Mouse (Mus musculus) heart, embryonic 13.5 days (tissue): ENCODE results near the gene Vmn1r15. TPM values are rescaled to one million over a fixed set of nuclear protein-coding genes. Genes with fewer than 3 reads are reported as not detected.

Source experiments
- ATAC-seq: fragments of 200-750 bp; cut with Nextera tagmentation; 2 replicates; pipeline ENCODE4 v1.8.0; 2017; ENCODE audit warnings: moderate TSS enrichment; ENCODE audit not compliant: insufficient number of reproducible peaks, low FRiP score, low TSS enrichment; ENCODE audit errors: extremely low read depth
- H3K27ac ChIP-seq: fragments of 300-500 bp; sonication (generic); replicated peaks from 2 replicates; pipeline ENCODE4 v1.5.1; 2015; ENCODE audit warnings: moderate library complexity, mild to moderate bottlenecking, inconsistent platforms
- H3K27me3 ChIP-seq: fragments of 300-500 bp; sonication (generic); replicated peaks from 2 replicates; pipeline ENCODE4 v1.6.1; 2015; ENCODE audit warnings: mild to moderate bottlenecking, inconsistent platforms
- H3K36me3 ChIP-seq: fragments of 300-500 bp; sonication (generic); 2 replicates; pipeline ENCODE4 v1.6.1; 2015; ENCODE audit warnings: mild to moderate bottlenecking, inconsistent platforms
- H3K4me1 ChIP-seq: fragments of 300-500 bp; sonication (generic); 2 replicates; pipeline ENCODE4 v1.6.1; 2015; ENCODE audit warnings: inconsistent platforms
- H3K4me2 ChIP-seq: fragments of 300-500 bp; sonication (generic); 2 replicates; pipeline ENCODE4 v1.6.1; 2015; ENCODE audit warnings: inconsistent platforms, mild to moderate bottlenecking, moderate library complexity
- H3K4me3 ChIP-seq: fragments of 300-500 bp; sonication (generic); 2 replicates; pipeline ENCODE4 v1.5.1; 2015; ENCODE audit warnings: moderate library complexity, mild to moderate bottlenecking, inconsistent platforms
- H3K9ac ChIP-seq: fragments of 300-500 bp; sonication (generic); 2 replicates; pipeline ENCODE4 v1.6.1; 2015; ENCODE audit warnings: inconsistent platforms, mild to moderate bottlenecking, moderate library complexity
- H3K9me3 ChIP-seq: fragments of 300-500 bp; sonication (generic); 2 replicates; pipeline ENCODE4 v1.6.1; 2016; ENCODE audit warnings: inconsistent platforms
- WGBS: fragments of 180-500 bp; shearing (Covaris S2); methylation state at CpG from one replicate; pipeline ENCODE4 v1.1.7; 2015; ENCODE audit warnings: mixed read lengths; 5-methylcytosine and 5-hydroxymethylcytosine counted together
- polyA plus RNA-seq: library from polyadenylated mRNA; unstranded; fragments of >200 nt; fragmentation: Nextera tagmentation; extraction: Ambion mirVana; gene quantifications from 2 replicates; pipeline ENCODE4 v1.2.1, GENCODE M21; 2015

Vmn1r15 gene
- polyA plus RNA-seq = 0.07 TPM in 1 of 2 replicates, not detected in the other

DNA sequence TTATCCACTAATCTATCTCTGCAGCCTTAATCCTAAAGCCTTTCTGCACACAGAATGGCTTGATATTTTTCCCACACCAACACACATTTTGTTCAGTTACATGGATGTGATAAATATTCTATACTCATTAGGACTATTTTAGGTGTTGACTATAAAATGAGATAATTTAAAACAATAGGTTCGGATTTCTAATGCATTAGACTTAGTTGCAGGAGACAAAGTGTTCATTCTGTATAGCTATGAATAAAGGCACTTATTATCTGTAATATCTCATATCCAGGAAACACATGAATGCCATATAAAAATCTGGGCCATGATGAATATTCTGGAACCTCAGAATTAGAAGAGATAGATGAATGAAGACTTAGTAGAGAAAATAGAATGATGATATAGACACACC lies at the start of gene Vmn1r15:
Gene Vmn1r15, plus strand, starts transcription at position 301 of the 400 bp plus-strand sequence.
- no peak within 1 kb of the TSS for H3K4me2 ChIP-seq
- no peak within 1 kb of the TSS for H3K4me3 ChIP-seq
- H3K4me1 ChIP-seq = no peaks in the 10 kb centered on the region
- no peaks in the 10 kb centered on the region for H3K27me3 ChIP-seq
- no peaks in the 10 kb centered on the region for H3K9me3 ChIP-seq
- no peak within 1 kb of the TSS for H3K9ac ChIP-seq
- 61% methylated on average over 1 of the region's 1 CpGs for WGBS
- H3K27ac ChIP-seq = no peak within 1 kb of the TSS
- no peak for ATAC-seq
- no peaks in the 10 kb centered on the region for H3K36me3 ChIP-seq

DNA sequence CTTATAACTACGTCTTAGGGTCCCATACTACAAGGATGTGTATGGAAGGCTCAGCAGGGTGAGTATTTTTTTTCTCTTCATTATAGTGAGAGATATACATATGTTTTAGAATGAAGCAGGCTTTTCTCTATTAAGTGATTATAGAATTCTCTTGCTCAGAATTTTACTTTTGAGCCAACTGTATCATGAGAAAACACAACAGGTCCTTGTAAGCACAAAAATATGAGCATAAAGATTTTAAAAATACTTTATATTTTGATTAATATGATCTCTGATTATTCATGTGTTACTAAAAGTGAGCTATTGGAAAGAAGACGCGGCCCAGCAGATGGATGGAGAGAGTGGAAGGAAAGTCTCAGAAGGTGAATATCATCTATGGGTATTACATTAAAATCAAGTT lies 26.4 kb upstream of the Vmn1r15 start, which contains the start of gene Vmn1r14:
Gene Vmn1r14, plus strand, starts transcription at position 301 of the 400 bp plus-strand sequence.
- no peak within 1 kb of the TSS for H3K27ac ChIP-seq
- H3K9me3 ChIP-seq = no peaks in the 10 kb centered on the region
- no peaks in the 10 kb centered on the region for H3K36me3 ChIP-seq
- no peak within 1 kb of the TSS for H3K4me2 ChIP-seq
- H3K9ac ChIP-seq = no peak within 1 kb of the TSS
- H3K27me3 ChIP-seq = no peaks in the 10 kb centered on the region
- no peaks in the 10 kb centered on the region for H3K4me1 ChIP-seq
- ATAC-seq = no peak
- no peak within 1 kb of the TSS for H3K4me3 ChIP-seq
- 87% methylated on average over 3 of the region's 3 CpGs for WGBS

DNA sequence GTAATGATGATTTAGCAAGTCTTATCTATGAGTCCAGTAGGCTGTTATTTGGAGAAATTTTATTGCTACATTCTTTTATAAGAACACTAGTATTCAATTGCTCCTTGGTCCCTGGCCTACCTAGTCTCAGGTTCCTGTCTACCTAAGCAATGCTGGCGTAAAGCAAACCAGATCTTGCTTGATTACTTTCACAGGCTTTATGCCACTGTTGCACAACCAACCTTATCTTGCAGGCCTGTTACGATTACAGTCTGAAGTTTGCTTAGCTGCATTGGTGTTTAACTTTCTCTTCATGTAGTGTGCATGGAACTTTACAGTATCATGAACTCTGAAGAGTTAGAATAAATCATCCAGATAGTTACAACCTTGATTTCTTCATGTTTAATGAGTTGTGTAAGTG lies 3.2 kb downstream of the Vmn1r15 start:
- WGBS = 70% methylated on average over 2 of the region's 2 CpGs
- Histone ChIP-seq H3K9ac (no peak overlapping the region), H3K9me3 (no peaks in the 10 kb centered on the region), H3K36me3 (no peaks in the 10 kb centered on the region), H3K4me1 (no peaks in the 10 kb centered on the region), H3K4me3 (no peak overlapping the region), H3K4me2 (no peak overlapping the region), H3K27ac (no peak overlapping the region), H3K27me3 (no peaks in the 10 kb centered on the region)
- no peak for ATAC-seq

DNA sequence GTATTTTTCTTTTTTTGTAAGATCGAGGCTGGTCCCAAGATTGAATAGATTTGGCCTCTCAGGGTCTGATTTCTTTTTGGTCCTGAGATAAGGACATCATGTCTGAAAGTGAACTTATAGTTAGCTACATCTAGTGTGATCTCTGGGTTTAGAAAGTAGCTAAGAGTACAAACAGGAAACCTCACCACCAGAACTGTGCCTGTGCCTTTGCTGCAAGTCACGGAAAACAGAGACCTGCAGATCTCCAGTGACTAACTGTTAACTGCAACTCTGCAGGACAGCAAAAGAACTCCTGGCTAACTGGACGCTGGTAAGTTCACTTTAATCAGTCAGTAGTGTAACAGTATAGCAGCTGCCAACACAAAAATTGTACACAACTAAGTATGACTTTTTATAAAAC lies 14.1 kb downstream of the Vmn1r15 start:
- Histone ChIP-seq H3K9ac (no peak overlapping the region), H3K4me1 (no peaks in the 10 kb centered on the region), H3K36me3 (no peaks in the 10 kb centered on the region), H3K27me3 (no peaks in the 10 kb centered on the region), H3K4me2 (no peak overlapping the region), H3K4me3 (no peak overlapping the region), H3K27ac (no peak overlapping the region), H3K9me3 (no peaks in the 10 kb centered on the region)
- ATAC-seq = no peak
- 52% methylated on average over 3 of the region's 3 CpGs for WGBS

DNA sequence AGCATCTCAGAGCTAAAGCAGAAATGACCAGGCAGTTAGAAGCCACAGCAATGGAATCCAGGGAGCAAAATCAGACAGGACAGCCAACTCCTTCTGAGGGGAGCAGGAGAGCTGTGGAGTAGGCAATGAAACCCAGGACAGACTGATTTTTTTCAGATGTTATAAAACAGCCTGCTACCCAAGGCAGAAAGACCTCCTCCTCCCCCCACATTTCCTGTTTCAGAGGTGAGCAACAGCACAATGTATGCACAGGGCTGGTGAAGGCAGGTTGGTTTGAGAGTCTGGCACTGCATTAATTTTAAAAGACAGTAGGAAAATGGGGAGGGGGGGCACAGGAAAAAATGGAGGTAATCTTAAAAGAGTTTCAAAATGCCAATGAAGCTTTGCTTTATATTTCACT lies 14.8 kb downstream of the Vmn1r15 start:
- Histone ChIP-seq H3K36me3 (no peaks in the 10 kb centered on the region), H3K9me3 (no peaks in the 10 kb centered on the region), H3K4me3 (no peak overlapping the region), H3K4me2 (no peak overlapping the region), H3K4me1 (no peaks in the 10 kb centered on the region), H3K27me3 (no peaks in the 10 kb centered on the region), H3K27ac (no peak overlapping the region), H3K9ac (no peak overlapping the region)
- no peak for ATAC-seq

DNA sequence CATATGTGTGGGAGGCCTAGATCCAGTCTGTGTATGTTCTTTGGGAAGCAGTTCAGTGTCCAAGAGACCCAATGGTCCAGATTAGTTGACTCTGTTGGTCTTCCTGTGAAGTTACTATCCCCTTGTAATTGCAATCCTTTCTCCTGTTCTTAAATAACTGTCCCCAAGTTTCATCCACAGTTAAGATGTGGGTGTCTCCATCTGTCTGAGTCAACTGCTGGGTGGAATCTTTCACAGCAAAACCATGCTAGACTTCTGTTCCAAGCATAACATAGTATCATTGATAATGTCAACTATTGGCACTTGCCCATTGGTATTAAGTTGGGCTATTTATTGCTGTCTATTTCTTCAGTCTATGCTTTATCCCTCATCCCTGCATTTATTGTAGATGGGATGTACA lies 21.2 kb downstream of the Vmn1r15 start:
- ATAC-seq = no peak
- H3K27me3 ChIP-seq = no peaks in the 10 kb centered on the region
- no peak overlapping the region for H3K4me2 ChIP-seq
- H3K9me3 ChIP-seq = no peaks in the 10 kb centered on the region
- H3K36me3 ChIP-seq = no peaks in the 10 kb centered on the region
- H3K4me3 ChIP-seq = no peak overlapping the region
- H3K9ac ChIP-seq = no peak overlapping the region
- no peaks in the 10 kb centered on the region for H3K4me1 ChIP-seq
- H3K27ac ChIP-seq = no peak overlapping the region

Other genes starting within 250 kb of the Vmn1r15 start
- not detected in 2 replicates for gene Vmn1r7, start 232.6 kb upstream of the Vmn1r15 start, polyA plus RNA-seq
- not detected in 2 replicates for gene Vmn1r8, start 225.7 kb upstream of the Vmn1r15 start, polyA plus RNA-seq
- not detected in 2 replicates for gene Vmn1r9, start 191.2 kb upstream of the Vmn1r15 start, polyA plus RNA-seq
- gene Vmn1r10, start 148.5 kb upstream of the Vmn1r15 start, polyA plus RNA-seq = not detected in 2 replicates
- not detected in 2 replicates for gene Vmn1r11, start 124.5 kb upstream of the Vmn1r15 start, polyA plus RNA-seq
- gene Vmn1r12, start 101.0 kb upstream of the Vmn1r15 start, polyA plus RNA-seq = not detected in 2 replicates
- gene Vmn1r13, start 54.7 kb upstream of the Vmn1r15 start, polyA plus RNA-seq = not detected in 2 replicates
- gene Vmn1r14, start 26.3 kb upstream of the Vmn1r15 start, polyA plus RNA-seq = not detected in 2 replicates
- not detected in 2 replicates for gene Vmn1r16, start 71.5 kb downstream of the Vmn1r15 start, polyA plus RNA-seq
- not detected in 2 replicates for gene Vmn1r17, start 105.8 kb downstream of the Vmn1r15 start, polyA plus RNA-seq
- not detected in 2 replicates for gene Vmn1r18, start 137.8 kb downstream of the Vmn1r15 start, polyA plus RNA-seq
- not detected in 2 replicates for gene Vmn1r19, start 145.8 kb downstream of the Vmn1r15 start, polyA plus RNA-seq
- gene Vmn1r20, start 171.0 kb downstream of the Vmn1r15 start, polyA plus RNA-seq = not detected in 2 replicates